Mouse (Mus musculus) c-Kit-positive CD71-negative TER-119-negative erythroid progenitor cells, embryonic 14.5 days (primary cell): ENCODE measurements around the gene Il16.

Experiments
- DNase-seq: peaks from one replicate; pipeline ENCODE4 v3.0.0-alpha.2; 2013; ENCODE audit warnings: low read depth

The Il16 gene

DNA sequence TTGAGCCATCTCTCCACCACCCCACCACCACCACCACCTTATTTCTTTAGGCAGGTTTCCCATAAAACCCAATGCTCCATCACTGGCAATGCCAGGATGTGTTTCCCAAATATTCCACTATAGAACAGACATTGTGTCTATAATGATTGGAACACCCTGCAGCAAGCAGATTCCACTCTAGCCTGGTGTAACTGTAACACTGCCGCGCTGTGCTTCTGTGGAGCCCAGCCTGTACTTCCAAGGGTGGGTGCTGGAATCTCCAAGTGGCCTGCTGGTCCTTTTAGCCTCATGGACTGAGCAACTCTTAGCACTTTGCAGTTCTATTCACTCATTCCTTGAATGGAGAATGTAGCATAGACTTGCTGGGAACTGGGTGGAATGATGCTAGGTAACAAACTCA lies 138.7 kb downstream of the Il16 start:
- DNase-seq, result no peak

DNA sequence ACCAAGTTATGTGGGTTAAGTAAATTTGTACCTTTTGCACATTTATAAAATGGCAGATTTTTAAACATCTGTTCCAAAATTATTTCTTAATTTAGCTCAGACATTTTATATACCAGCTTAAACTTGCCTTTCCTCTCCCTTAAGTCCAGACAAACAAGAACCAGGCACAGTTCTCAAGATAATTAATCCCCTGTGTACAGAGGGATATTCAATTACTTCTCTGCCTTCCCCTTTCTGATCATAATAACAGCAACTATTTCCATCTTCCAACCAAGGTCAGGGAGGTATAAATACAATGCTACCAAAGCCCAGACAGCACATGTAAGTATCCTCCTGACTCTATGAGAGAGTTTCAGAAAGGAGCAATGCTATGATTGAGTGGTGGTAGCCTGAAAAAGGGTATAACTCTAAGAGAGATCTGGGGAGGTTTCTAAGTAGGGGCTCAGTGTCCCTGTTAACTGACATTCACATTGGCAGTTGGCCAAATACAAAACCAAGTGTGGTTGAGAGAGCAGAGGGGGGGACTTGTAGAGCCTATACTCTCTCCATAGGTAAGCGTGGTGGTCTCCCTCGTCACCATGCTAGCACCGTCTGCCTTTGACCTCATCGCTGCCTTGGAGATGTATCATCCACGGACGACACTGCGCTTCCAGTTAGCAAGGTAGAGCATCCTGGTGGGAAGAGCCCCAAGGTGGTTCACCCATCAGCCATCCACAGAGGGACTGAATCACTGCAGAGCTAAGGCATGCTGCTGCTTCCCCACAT lies 141.2 kb downstream of the Il16 start:
- DNase-seq, result no peak

- DNase-seq, result peak; percentile 20
Measured at GRCm38 (mm10) chr7:83599913-83600286, 145.6 kb downstream of the Il16 start.

DNA sequence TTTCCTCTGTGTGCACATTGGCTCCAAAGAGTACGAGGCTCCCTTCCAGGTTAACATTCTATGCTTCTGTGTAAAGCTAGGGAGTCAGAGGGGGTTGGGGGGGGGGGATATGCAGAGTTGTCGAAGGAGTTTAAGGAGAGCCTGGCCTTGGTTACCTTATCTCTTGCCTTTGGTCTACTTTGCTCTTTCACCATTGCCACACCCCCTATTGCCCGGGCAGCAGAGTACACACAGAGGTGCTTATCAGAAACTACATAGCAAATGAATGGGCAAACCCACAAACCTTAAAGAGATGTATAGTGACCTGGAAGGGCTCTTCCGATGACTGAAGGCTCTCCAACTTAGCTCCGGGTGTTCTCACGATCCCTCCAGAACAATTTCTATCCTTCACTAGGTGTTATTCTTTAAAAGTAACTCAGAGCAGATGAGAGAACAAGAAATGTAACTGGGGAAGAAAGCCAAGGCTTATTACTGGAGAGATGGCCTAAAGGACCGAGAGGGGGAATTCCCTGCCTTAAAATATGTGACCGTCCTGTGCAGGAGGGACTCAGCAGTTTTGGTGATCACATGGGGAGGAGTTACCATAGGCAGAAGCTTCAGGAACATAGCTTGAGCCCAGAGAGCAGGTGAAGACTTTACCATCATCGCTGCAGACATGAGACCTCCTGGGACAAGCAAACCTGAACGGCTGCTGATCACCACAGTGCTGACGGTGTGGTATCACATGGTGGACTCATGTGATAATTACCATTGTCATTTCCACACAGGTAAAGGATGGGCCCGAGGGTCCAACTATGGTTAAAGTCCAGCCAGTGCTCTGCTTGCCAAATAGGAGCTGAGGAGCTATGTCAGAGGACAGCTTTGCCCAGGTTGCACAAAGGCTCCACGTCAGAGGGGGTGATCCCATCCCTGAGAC lies 146.3 kb downstream of the Il16 start:
- DNase-seq, result no peak

DNA sequence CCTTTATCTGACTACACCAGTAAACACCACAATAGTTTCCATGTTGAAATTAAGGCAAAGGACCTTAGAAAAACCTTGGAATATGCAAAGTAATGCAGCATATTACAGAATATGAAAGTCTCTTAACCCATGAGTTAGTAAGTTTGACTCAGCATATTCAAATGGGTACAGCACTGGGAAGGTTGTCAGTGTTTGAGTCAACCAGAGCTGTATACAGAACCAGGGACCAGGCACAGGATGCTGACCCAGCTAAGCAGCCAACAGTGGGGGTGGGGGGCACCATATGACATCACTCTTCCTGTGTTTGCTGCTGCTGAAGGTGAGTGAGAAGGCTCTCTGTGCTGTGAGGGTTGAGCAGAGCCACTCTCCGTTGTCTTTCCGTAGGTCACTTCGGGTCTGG lies 148.5 kb downstream of the Il16 start:
- no peak for DNase-seq

DNA sequence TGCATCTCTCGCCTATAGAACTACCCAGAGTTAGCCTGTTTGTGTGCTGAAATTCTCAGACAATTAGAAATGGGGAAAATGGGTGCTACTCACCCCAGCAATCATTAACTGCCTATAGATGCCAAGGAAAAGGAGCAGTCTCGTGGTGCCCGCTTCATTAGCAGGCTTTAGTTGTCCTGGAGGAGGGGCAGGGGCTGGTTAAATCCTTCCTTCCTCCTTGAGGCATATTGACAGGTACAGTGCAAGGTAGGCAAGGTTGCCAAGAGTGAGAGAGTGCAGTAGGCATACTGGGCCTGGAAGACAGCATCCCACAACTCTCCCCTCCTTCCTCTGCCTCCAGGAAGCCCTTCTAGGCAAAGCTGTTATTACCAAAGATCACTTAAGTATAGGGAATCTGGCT lies 151.5 kb downstream of the Il16 start:
- no peak for DNase-seq
